Mouse (Mus musculus): ENCODE data around the gene Atp5d.
A peak's percentile ranks its signal among the peaks of the same experiment; 100 is the strongest.

DNA sequence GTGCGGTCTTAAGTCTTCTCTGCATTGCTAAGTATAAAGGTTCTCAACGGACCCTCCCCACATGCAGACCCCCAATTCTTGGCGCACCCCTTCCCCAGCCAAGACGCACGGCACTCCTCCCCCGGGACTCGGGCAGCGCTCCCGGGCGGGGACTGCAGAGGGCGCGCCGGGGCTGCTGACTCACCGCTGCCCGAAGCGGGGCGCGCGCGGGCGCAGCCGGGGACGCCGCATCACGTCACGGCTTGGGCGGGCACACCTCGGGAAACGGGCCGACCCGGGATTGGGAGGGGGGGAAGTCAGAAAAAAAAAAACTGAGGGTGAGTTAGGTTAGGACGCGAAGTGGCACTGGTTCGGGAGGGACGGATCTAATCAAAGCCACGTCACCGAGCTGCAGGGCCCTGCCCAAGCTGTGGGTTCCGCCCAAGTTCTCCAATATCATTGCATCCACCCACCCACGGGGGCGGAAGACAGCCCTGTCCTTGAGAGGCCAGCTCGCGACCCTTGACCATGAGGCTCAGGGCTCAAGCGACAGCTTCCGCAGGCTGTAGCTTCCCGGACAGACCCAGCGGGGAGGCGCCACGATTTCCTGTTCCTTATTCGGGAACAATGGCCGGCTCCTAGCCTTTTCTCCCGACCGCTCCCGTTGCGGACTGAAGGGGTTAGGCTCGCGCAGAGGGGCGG, 10.3 kb downstream of the Atp5d start:
- TF ChIP-seq ZNF384 (IDR thresholded peaks at IDR 0.05; ENCODE audit: low read depth, low read length) = peak; percentile 92
- TF ChIP-seq MAFK (IDR thresholded peaks at IDR 0.05; ENCODE audit: insufficient read depth, low read depth, low read length) = peak; percentile 92
- TF ChIP-seq HCFC1 (IDR thresholded peaks at IDR 0.05; ENCODE audit: borderline replicate concordance, insufficient read depth, low read length) = peak; percentile 54; the same call in 1 of the 2 replicates
